In the genomic region with DNA sequence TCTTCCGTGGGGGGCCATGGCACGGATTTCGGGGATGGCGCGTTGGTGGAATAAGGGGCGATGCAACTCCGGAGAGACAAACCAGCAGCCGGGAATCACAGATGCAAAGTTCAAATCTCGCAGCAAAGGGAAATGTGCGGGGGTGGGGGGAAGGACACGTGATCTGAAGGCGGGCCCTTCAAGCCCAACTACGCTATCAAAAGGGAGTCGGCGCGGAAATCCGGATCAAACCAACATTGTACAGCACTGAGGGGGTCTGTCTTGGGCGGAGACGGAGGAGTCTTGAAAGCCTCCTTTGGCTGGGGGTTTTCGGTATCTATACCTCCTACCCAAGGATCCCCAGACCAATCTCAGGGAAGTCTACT, we compare ENCODE assay signal across 7 mouse cellular contexts. TPM values are rescaled to one million over a fixed set of nuclear protein-coding genes. Genes with fewer than 3 reads are reported as not detected.
DNase-seq lines count a peak whose midpoint lies in the region; ATAC-seq lines count a peak whose summit lies in the region.

Gene Selenoh, minus strand, starts transcription at position 202 of the 365 bp plus-strand sequence.

- 0 out of 2 replicates have a peak, but pooled peaks cover 2% of the 10 kb centered on the region for H3K36me3 ChIP-seq in embryonic facial prominence, embryonic 11.5 days (replicated peaks; ENCODE audit: control insufficient read depth, insufficient read depth, low read depth, low read length)
- H3K36me3 ChIP-seq in limb, embryonic 11.5 days (ENCODE audit: control insufficient read depth, insufficient read depth, low read length), result peaks cover 7% of the 10 kb centered on the region; the same call in 1 of the 2 replicates
- H3K36me3 ChIP-seq in midbrain, embryonic 14.5 days (ENCODE audit: control insufficient read depth, insufficient read depth, low read length), result peaks cover 39% of the 10 kb centered on the region

- no peaks in the 10 kb centered on the region for H3K9me3 ChIP-seq in embryonic facial prominence, embryonic 11.5 days (replicated peaks; ENCODE audit: control insufficient read depth, low read length)
- H3K9me3 ChIP-seq in limb, embryonic 11.5 days (ENCODE audit: control insufficient read depth, low read length), result no peaks in the 10 kb centered on the region
- H3K9me3 ChIP-seq in midbrain, embryonic 14.5 days (ENCODE audit: control insufficient read depth, low read length), result no peaks in the 10 kb centered on the region

- peak; percentile 95 for ATAC-seq in embryonic facial prominence, embryonic 11.5 days (replicated peaks; ENCODE audit: insufficient number of reproducible peaks, low FRiP score, low TSS enrichment, low read depth)
- peak; percentile 93 for ATAC-seq in limb, embryonic 11.5 days (ENCODE audit: insufficient number of reproducible peaks, low FRiP score, low TSS enrichment, low read depth)
- peak; percentile 96 for ATAC-seq in midbrain, embryonic 14.5 days (ENCODE audit: low FRiP score, low TSS enrichment)

- peak within 1 kb of the TSS; percentile 63 for H3K4me2 ChIP-seq in embryonic facial prominence, embryonic 11.5 days (ENCODE audit: low read depth, low read length)
- peak within 1 kb of the TSS; percentile 69 for H3K4me2 ChIP-seq in limb, embryonic 11.5 days (ENCODE audit: low read depth, severe bottlenecking)
- H3K4me2 ChIP-seq in midbrain, embryonic 14.5 days (ENCODE audit: low read length), result peak within 1 kb of the TSS; percentile 77

- H3K27me3 ChIP-seq in embryonic facial prominence, embryonic 11.5 days (ENCODE audit: control insufficient read depth, insufficient read depth, low read length), result no peaks in the 10 kb centered on the region
- H3K27me3 ChIP-seq in limb, embryonic 11.5 days (ENCODE audit: control insufficient read depth, insufficient read depth, low read length), result no peaks in the 10 kb centered on the region
- no peaks in the 10 kb centered on the region for H3K27me3 ChIP-seq in midbrain, embryonic 14.5 days (ENCODE audit: control insufficient read depth, insufficient read depth, low read length)

- H3K9ac ChIP-seq in embryonic facial prominence, embryonic 11.5 days (replicated peaks; ENCODE audit: low read length), result peak within 1 kb of the TSS; percentile 96
- H3K9ac ChIP-seq in limb, embryonic 11.5 days (ENCODE audit: low read length), result peak within 1 kb of the TSS; percentile 95
- H3K9ac ChIP-seq in midbrain, embryonic 14.5 days (replicated peaks; ENCODE audit: low read length), result peak within 1 kb of the TSS; percentile 83

- peak within 1 kb of the TSS; percentile 93 for H3K4me3 ChIP-seq in embryonic facial prominence, embryonic 11.5 days (ENCODE audit: low read depth, low read length)
- H3K4me3 ChIP-seq in limb, embryonic 11.5 days (ENCODE audit: low read depth, low read length), result peak within 1 kb of the TSS; percentile 89
- H3K4me3 ChIP-seq in midbrain, embryonic 14.5 days (replicated peaks; ENCODE audit: low read depth, low read length), result peak within 1 kb of the TSS; percentile 91

- DNase-seq in adrenal gland, postnatal 14 days, result peak; percentile 92
- peak; percentile 98 for DNase-seq in embryonic facial prominence, embryonic 11.5 days (ENCODE audit: low spot score)
- peak; percentile 99 for DNase-seq in heart, adult 11 months
- DNase-seq in kidney, adult 18-20 months, result peak; percentile 74
- DNase-seq in limb, embryonic 11.5 days (ENCODE audit: low spot score), result peak; percentile 93
- peak; percentile 96 for DNase-seq in midbrain, embryonic 14.5 days
- DNase-seq in spleen, adult 18-20 months, result peak; percentile 71 to 76

- peak within 1 kb of the TSS; percentile 90 for H3K27ac ChIP-seq in embryonic facial prominence, embryonic 11.5 days (replicated peaks; ENCODE audit: low read depth, low read length)
- H3K27ac ChIP-seq in limb, embryonic 11.5 days (replicated peaks; ENCODE audit: low read depth, low read length), result peak within 1 kb of the TSS; percentile 94
- H3K27ac ChIP-seq in midbrain, embryonic 14.5 days (replicated peaks; ENCODE audit: low read depth, low read length), result peak within 1 kb of the TSS; percentile 89

- 2% methylated on average over 20 of the region's 20 CpGs for WGBS in embryonic facial prominence, embryonic 11.5 days
- under 1% methylated on average over 20 of the region's 20 CpGs for WGBS in limb, embryonic 11.5 days
- WGBS in midbrain, embryonic 14.5 days, result under 1% methylated on average over 20 of the region's 20 CpGs

- no peaks in the 10 kb centered on the region for H3K4me1 ChIP-seq in embryonic facial prominence, embryonic 11.5 days (ENCODE audit: control insufficient read depth, insufficient read depth, low read length)
- H3K4me1 ChIP-seq in limb, embryonic 11.5 days (ENCODE audit: control insufficient read depth, insufficient read depth, low read length), result peaks cover 5% of the 10 kb centered on the region
- peaks cover 7% of the 10 kb centered on the region for H3K4me1 ChIP-seq in midbrain, embryonic 14.5 days (ENCODE audit: control insufficient read depth, insufficient read depth, low read length)

RNA-seq across cellular contexts. Expression of gene Selenoh, which starts in this region (rescaled TPM):
- total RNA-seq in adrenal gland, postnatal 14 days (2021), result 44.8 and 47.8 TPM in 2 replicates
- polyA plus RNA-seq in embryonic facial prominence, embryonic 11.5 days (2014; fragmentation: Nextera tagmentation; extraction: Ambion mirVana), result 446 and 475 TPM in 2 replicates
- 485 and 509 TPM in 2 replicates for polyA plus RNA-seq in limb, embryonic 11.5 days (2014; fragmentation: Nextera tagmentation; extraction: Ambion mirVana)
- 220 and 232 TPM in 2 replicates for polyA plus RNA-seq in midbrain, embryonic 14.5 days (2014; fragmentation: Nextera tagmentation; extraction: Ambion mirVana)

Comparison
In these comparisons a context has a peak if more than half of its experiments do, and no peak if none do; other contexts are left out.
1. Peak in every context shown above with its lines: DNase-seq, ATAC-seq, H3K4me3 ChIP-seq and H3K27ac ChIP-seq.